In genomic region chr7:129653791-129654271, GRCm38 (mm10) we compare ENCODE assay signal across 8 mouse cellular contexts.
A peak's percentile ranks its signal among the peaks of the same experiment; 100 is the strongest.
DNase-seq lines count a peak whose midpoint lies in the region; ATAC-seq and TF ChIP-seq lines count a peak whose summit lies in the region.

No protein-coding gene starts in this region.

- peak; percentile 7 to 14 for DNase-seq in CD8-positive naive resting alpha-beta T cell, adult 2 months (ENCODE audit: low read depth in 2 of 2, low spot score in 2 of 2)
- DNase-seq in kidney, postnatal 10 days, result peak; percentile 88
- DNase-seq in liver, embryonic 13.5 days, result peak; percentile 8
- DNase-seq in testis, postnatal 10 days (ENCODE audit: low spot score), result peak; percentile 92

- WGBS in heart, embryonic 11.5 days (ENCODE audit: insufficient replicate concordance), result 15% methylated on average over 11 of the region's 11 CpGs
- WGBS in liver, embryonic 13.5 days (ENCODE audit: insufficient replicate concordance), result 13% methylated on average over 11 of the region's 11 CpGs
- WGBS in neural tube, embryonic 12.5 days, result 12% methylated on average over 11 of the region's 11 CpGs

- peak; percentile 98 for TF ChIP-seq CTCF in bone marrow macrophage, adult 2 months (IDR thresholded peaks at IDR 0.05; ENCODE audit: low read depth, low read length)
- TF ChIP-seq CTCF in embryonic fibroblast, embryonic 13.5 days (IDR thresholded peaks at IDR 0.05; ENCODE audit: borderline replicate concordance, insufficient read depth, low read length), result peak; percentile 99

- no peak overlapping the region for H3K4me3 ChIP-seq in bone marrow macrophage, adult 2 months (ENCODE audit: insufficient read depth, low read length)
- no peak overlapping the region for H3K4me3 ChIP-seq in embryonic fibroblast, embryonic 13.5 days (ENCODE audit: insufficient read depth, low read length)
- H3K4me3 ChIP-seq in heart, embryonic 11.5 days (ENCODE audit: low read depth, low read length), result no peak overlapping the region
- no peak overlapping the region for H3K4me3 ChIP-seq in liver, embryonic 13.5 days (replicated peaks)
- H3K4me3 ChIP-seq in neural tube, embryonic 12.5 days, result no peak overlapping the region

- H3K36me3 ChIP-seq in heart, embryonic 11.5 days (ENCODE audit: control insufficient read depth, insufficient read depth, low read length), result no peaks in the 10 kb centered on the region
- H3K36me3 ChIP-seq in liver, embryonic 13.5 days, result no peaks in the 10 kb centered on the region
- H3K36me3 ChIP-seq in neural tube, embryonic 12.5 days, result no peaks in the 10 kb centered on the region

- TF ChIP-seq POLR2A in bone marrow macrophage, adult 2 months (IDR thresholded peaks at IDR 0.05; ENCODE audit: borderline replicate concordance, low read depth, low read length), result no peak
- no peak for TF ChIP-seq POLR2A in embryonic fibroblast, embryonic 13.5 days (IDR thresholded peaks at IDR 0.05; ENCODE audit: low read depth, low read length)

- H3K4me2 ChIP-seq in heart, embryonic 11.5 days, result no peak overlapping the region
- H3K4me2 ChIP-seq in liver, embryonic 13.5 days, result no peak overlapping the region
- H3K4me2 ChIP-seq in neural tube, embryonic 12.5 days (replicated peaks), result no peak overlapping the region

- peak; percentile 62; the same call in 1 of the 2 replicates for ATAC-seq in heart, embryonic 11.5 days (replicated peaks; ENCODE audit: insufficient number of reproducible peaks, low FRiP score, low TSS enrichment)
- peak; percentile 52 for ATAC-seq in liver, embryonic 13.5 days (ENCODE audit: low read depth)
- peak; percentile 53; the same call in 1 of the 2 replicates for ATAC-seq in neural tube, embryonic 12.5 days (ENCODE audit: low FRiP score, low read depth)

- no peaks in the 10 kb centered on the region for H3K4me1 ChIP-seq in bone marrow macrophage, adult 2 months (ENCODE audit: control insufficient read depth, insufficient read depth, low read length)
- no peaks in the 10 kb centered on the region for H3K4me1 ChIP-seq in embryonic fibroblast, embryonic 13.5 days (ENCODE audit: control insufficient read depth, insufficient read depth, low read length)
- 0 out of 2 replicates have a peak, but pooled peaks cover under 1% of the 10 kb centered on the region for H3K4me1 ChIP-seq in heart, embryonic 11.5 days (ENCODE audit: control insufficient read depth, insufficient read depth, low read length)
- H3K4me1 ChIP-seq in liver, embryonic 13.5 days (replicated peaks), result 0 out of 2 replicates have a peak, but pooled peaks cover 2% of the 10 kb centered on the region
- peaks cover 28% of the 10 kb centered on the region for H3K4me1 ChIP-seq in neural tube, embryonic 12.5 days

- no peak overlapping the region for H3K9ac ChIP-seq in heart, embryonic 11.5 days (ENCODE audit: low read depth, low read length)
- no peak overlapping the region for H3K9ac ChIP-seq in liver, embryonic 13.5 days
- H3K9ac ChIP-seq in neural tube, embryonic 12.5 days, result no peak overlapping the region

- H3K9me3 ChIP-seq in heart, embryonic 11.5 days (replicated peaks; ENCODE audit: control insufficient read depth, low read length), result no peaks in the 10 kb centered on the region
- no peaks in the 10 kb centered on the region for H3K9me3 ChIP-seq in liver, embryonic 13.5 days (replicated peaks)
- no peaks in the 10 kb centered on the region for H3K9me3 ChIP-seq in neural tube, embryonic 12.5 days

- no peaks in the 10 kb centered on the region for H3K27me3 ChIP-seq in heart, embryonic 11.5 days (ENCODE audit: control insufficient read depth, insufficient read depth, low read length)
- H3K27me3 ChIP-seq in liver, embryonic 13.5 days, result no peaks in the 10 kb centered on the region
- 0 out of 2 replicates have a peak, but pooled peaks cover 5% of the 10 kb centered on the region for H3K27me3 ChIP-seq in neural tube, embryonic 12.5 days (replicated peaks)

- H3K27ac ChIP-seq in bone marrow macrophage, adult 2 months (ENCODE audit: insufficient read depth, low read depth, low read length), result no peak overlapping the region
- H3K27ac ChIP-seq in embryonic fibroblast, embryonic 13.5 days (ENCODE audit: insufficient read depth, low read length), result no peak overlapping the region
- no peak overlapping the region for H3K27ac ChIP-seq in heart, embryonic 11.5 days (ENCODE audit: low read depth, low read length)
- no peak overlapping the region for H3K27ac ChIP-seq in liver, embryonic 13.5 days
- H3K27ac ChIP-seq in neural tube, embryonic 12.5 days, result no peak overlapping the region

Comparison
In these comparisons a context has a peak if more than half of its experiments do, and no peak if none do; other contexts are left out.
1. DNase-seq: peak in every context shown above with its lines; median percentile 92 in testis, postnatal 10 days; 88 in kidney, postnatal 10 days; 10 in CD8-positive naive resting alpha-beta T cell, adult 2 months; 8 in liver, embryonic 13.5 days.